Mouse (Mus musculus) liver, postnatal 0 days (tissue): ENCODE results near the gene Ly6g.

Source experiments
- CTCF ChIP-seq: sonication (generic); IDR thresholded peaks from 2 replicates; pipeline ENCODE4 v1.5.1; 2016; ENCODE audit warnings: antibody characterized with exemption, low read depth
- EP300 ChIP-seq: IDR thresholded peaks from 2 replicates; pipeline ENCODE4 v1.6.1; 2016; ENCODE audit warnings: antibody characterized with exemption, low read depth, mild to moderate bottlenecking

DNA sequence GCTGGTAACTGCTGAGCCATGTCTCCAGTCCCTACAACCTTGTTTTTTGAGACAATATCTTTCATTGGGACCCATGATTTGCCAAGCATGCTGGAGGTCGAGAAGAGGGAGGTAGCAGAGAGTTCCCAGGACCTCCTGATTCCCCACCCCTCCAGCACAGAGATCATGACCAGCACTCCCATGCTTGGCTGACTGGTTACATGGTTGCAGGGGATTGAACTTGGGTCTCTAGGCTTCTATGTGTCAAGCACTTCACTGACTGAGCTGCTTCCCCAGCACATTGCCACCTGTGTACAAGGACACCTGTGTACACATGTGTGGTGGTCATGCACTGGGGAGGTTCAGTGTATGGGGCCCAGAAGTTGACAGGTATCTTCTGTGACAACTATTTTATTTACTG lies 2.6 kb downstream of the Ly6g start:
- TF ChIP-seq CTCF = no peak
- TF ChIP-seq EP300 = no peak
